33 mouse cellular contexts compared by ENCODE assay signal in the genomic region with DNA sequence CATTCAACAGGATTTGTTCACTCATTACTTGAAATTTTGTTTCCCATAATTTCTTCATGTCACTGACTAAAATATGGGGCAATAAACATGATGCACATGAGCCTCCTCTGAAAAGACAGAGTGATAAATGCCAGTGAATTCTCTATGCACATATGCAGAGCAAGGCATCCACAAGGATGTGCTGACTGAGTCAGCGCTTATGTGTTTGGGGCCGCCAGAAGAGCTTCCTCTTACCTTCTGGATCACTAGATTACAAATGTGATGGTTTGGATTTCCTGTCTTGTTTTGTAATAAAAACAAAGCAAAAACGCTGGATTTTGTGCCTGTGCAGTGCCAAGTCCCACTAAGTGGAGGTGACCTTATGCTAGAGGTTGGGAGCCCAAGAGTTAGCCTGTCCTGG.
"Had no signal": no experiment of that assay in that cellular context is flagged by ENCODE, and none has a peak within 500 bp of the region (broad histone marks: within the 10 kb centered on the region; RNA-seq: fewer than 3 reads in every experiment).

No protein-coding gene starts in this region.

- ATAC-seq: hindbrain, embryonic 16.5 days; hindbrain, postnatal 0 days; inflammation-experienced regulatory T-cells, adult 6 months; intestine, embryonic 15.5 days; intestine, embryonic 16.5 days; intestine, postnatal 0 days had no signal

- DNase-seq: heart, postnatal 10 days; heart, postnatal 14 days; heart, postnatal 36 days; heart, postnatal 4 days; kidney, adult 11 months; kidney, adult 2 months; kidney, adult 8-10 months; kidney, adult 9 months; kidney, postnatal 10 days; kidney, postnatal 14 days; kidney, postnatal 25 days; kidney, postnatal 36 days; kidney, postnatal 4 days; layer of hippocampus, adult 9-11 months; layer of hippocampus, postnatal 36 days had no signal

- H3K4me2 ChIP-seq: heart, embryonic 11.5 days; heart, embryonic 12.5 days; heart, embryonic 13.5 days; heart, embryonic 15.5 days; hindbrain, embryonic 12.5 days; hindbrain, embryonic 13.5 days; hindbrain, embryonic 15.5 days; intestine, embryonic 15.5 days; kidney, embryonic 15.5 days had no signal

- H3K36me3 ChIP-seq: intestine, embryonic 15.5 days had no signal

- H3K9me3 ChIP-seq: heart, embryonic 12.5 days; heart, embryonic 13.5 days; heart, embryonic 15.5 days; hindbrain, embryonic 10.5 days; hindbrain, embryonic 12.5 days; hindbrain, embryonic 13.5 days; hindbrain, embryonic 15.5 days; intestine, embryonic 15.5 days; kidney, embryonic 15.5 days had no signal

- H3K27me3 ChIP-seq: heart, embryonic 12.5 days; heart, embryonic 13.5 days; heart, embryonic 15.5 days; hindbrain, embryonic 12.5 days; hindbrain, embryonic 13.5 days; hindbrain, embryonic 15.5 days; intestine, embryonic 15.5 days; kidney, embryonic 15.5 days had no signal

- H3K4me1 ChIP-seq: heart, embryonic 12.5 days; heart, embryonic 13.5 days; heart, embryonic 15.5 days; hindbrain, embryonic 10.5 days; hindbrain, embryonic 12.5 days; hindbrain, embryonic 13.5 days; hindbrain, embryonic 15.5 days; intestine, embryonic 15.5 days; kidney, embryonic 15.5 days had no signal

- H3K27ac ChIP-seq: heart, embryonic 13.5 days; heart, embryonic 15.5 days; hindbrain, embryonic 10.5 days; hindbrain, embryonic 12.5 days; hindbrain, embryonic 13.5 days; hindbrain, embryonic 15.5 days; hindbrain, postnatal 0 days; intestine, embryonic 15.5 days; kidney, embryonic 15.5 days; kidney, postnatal 0 days; layer of hippocampus, adult 2 months; left cerebral cortex, adult 2 months had no signal

- H3K9ac ChIP-seq: heart, embryonic 12.5 days; heart, embryonic 13.5 days; heart, embryonic 15.5 days; hindbrain, embryonic 12.5 days; hindbrain, embryonic 13.5 days; hindbrain, embryonic 15.5 days; intestine, embryonic 15.5 days; kidney, embryonic 15.5 days had no signal

- H3K4me3 ChIP-seq: heart, embryonic 12.5 days; heart, embryonic 13.5 days; heart, embryonic 15.5 days; hindbrain, embryonic 10.5 days; hindbrain, embryonic 12.5 days; hindbrain, embryonic 13.5 days; hindbrain, embryonic 15.5 days; intestine, embryonic 15.5 days; kidney, embryonic 15.5 days; layer of hippocampus, adult 2 months; left cerebral cortex, adult 2 months had no signal
